Mouse (Mus musculus) hindbrain, postnatal 0 days (tissue): ENCODE data around the gene Mrpl38. TPM values are rescaled to one million over a fixed set of nuclear protein-coding genes. Genes with fewer than 3 reads are reported as not detected.
A peak's percentile ranks its signal among the peaks of the same experiment; 100 is the strongest.
"Not testable (repeated sequence)": the region's sequence is repeated elsewhere in the genome, so short reads cannot be mapped to it uniquely, and the experiment has no call there.

Experiments used
- ATAC-seq: fragments of 200-750 bp; cut with Nextera tagmentation; 2 replicates; pipeline ENCODE4 v1.8.0; 2017; ENCODE audit warnings: mild to moderate bottlenecking, moderate TSS enrichment, moderate library complexity
- DNase-seq: peaks from one replicate; pipeline ENCODE4 v3.0.0-alpha.2; 2015; ENCODE audit warnings: low spot score
- H3K27ac ChIP-seq: fragments of 300-500 bp; sonication (generic); 2 replicates; pipeline ENCODE4 v1.5.1; 2014; ENCODE audit warnings: mild to moderate bottlenecking
- H3K27me3 ChIP-seq: fragments of 300-500 bp; sonication (generic); 2 replicates; pipeline ENCODE4 v1.6.1; 2014; ENCODE audit warnings: low read length, mixed read lengths; ENCODE audit not compliant: insufficient read depth
- H3K36me3 ChIP-seq: fragments of 300-500 bp; sonication (generic); 2 replicates; pipeline ENCODE4 v1.6.1; 2014; ENCODE audit warnings: low read length, mixed read lengths; ENCODE audit not compliant: insufficient read depth
- H3K4me1 ChIP-seq: fragments of 300-500 bp; sonication (generic); 2 replicates; pipeline ENCODE4 v1.6.1; 2014; ENCODE audit warnings: antibody characterized with exemption, low read length, mixed read lengths; ENCODE audit not compliant: insufficient read depth
- H3K4me2 ChIP-seq: fragments of 300-500 bp; sonication (generic); 2 replicates; pipeline ENCODE4 v1.6.1; 2014; ENCODE audit warnings: low read depth, mild to moderate bottlenecking, low read length, moderate library complexity, mixed read lengths
- H3K4me3 ChIP-seq: fragments of 300-500 bp; sonication (generic); 2 replicates; pipeline ENCODE4 v1.5.1; 2014; ENCODE audit warnings: low read length
- H3K9ac ChIP-seq: fragments of 300-500 bp; sonication (generic); replicated peaks from 2 replicates; pipeline ENCODE4 v1.6.1; 2014; ENCODE audit warnings: mild to moderate bottlenecking, low read length, moderate library complexity, mixed read lengths
- H3K9me3 ChIP-seq: fragments of 300-500 bp; sonication (generic); 2 replicates; pipeline ENCODE4 v1.6.1; 2016; ENCODE audit warnings: low read length, mixed read lengths
- CTCF ChIP-seq: IDR thresholded peaks from 2 replicates; pipeline ENCODE4 v1.5.1; 2016; ENCODE audit warnings: antibody characterized with exemption, control low read depth, low read depth
- WGBS: fragments of 180-500 bp; shearing (Covaris S2); extraction: QIAGEN DNeasy Blood & Tissue Kit; methylation state at CpG from one replicate; pipeline ENCODE4 v1.1.7; 2014; 5-methylcytosine and 5-hydroxymethylcytosine counted together
- polyA plus RNA-seq: library from polyadenylated mRNA; unstranded; fragments of >200 nt; fragmentation: Nextera tagmentation; extraction: Ambion mirVana; gene quantifications from 2 replicates; pipeline ENCODE4 v1.2.1, GENCODE M21; 2015
- total RNA-seq: library from RNA; depleted of rRNA; stranded (reverse); fragments of >200 nt; gene quantifications from 2 replicates; pipeline ENCODE4 v1.2.3, GENCODE M21; 2014

The Mrpl38 gene
- total and polyA plus RNA-seq, 2 experiments from 2014 or later: 71.9 to 94.0 TPM

DNA sequence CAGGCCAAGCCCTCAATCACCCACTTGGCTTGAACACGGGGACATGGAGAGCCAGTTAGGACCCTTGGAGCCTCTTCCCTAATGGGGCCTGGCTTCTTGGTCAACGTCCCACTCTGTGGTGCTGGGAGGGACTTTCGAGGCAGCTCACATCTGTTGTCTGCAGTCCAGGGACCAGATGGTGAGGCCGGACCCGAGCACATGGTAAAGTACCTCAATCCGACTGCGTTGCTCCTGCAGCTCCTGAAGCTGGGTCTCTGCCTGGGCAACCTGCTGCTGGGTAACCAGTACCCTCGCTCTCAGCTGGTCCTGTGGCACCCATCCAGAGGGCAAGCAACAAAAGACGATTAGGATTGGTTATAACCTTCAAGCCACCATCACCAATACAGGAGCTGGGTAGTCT, 10.7 kb downstream of the Mrpl38 start:
- Histone ChIP-seq H3K9ac (no peak overlapping the region), H3K27me3 (no peaks in the 10 kb centered on the region), H3K36me3 (peaks cover 14% of the 10 kb centered on the region), H3K4me2 (no peak overlapping the region), H3K27ac (peak overlapping the region; percentile 58; the same call in 1 of the 2 replicates), H3K4me3 (no peak overlapping the region), H3K9me3 (no peaks in the 10 kb centered on the region), H3K4me1 (peaks cover 20% of the 10 kb centered on the region)
- 42% methylated on average over 9 of the region's 9 CpGs for WGBS
- TF ChIP-seq CTCF: no peak
- ATAC-seq (no peak; the same call in 1 of the 2 replicates), DNase-seq (peak; percentile 65)

DNA sequence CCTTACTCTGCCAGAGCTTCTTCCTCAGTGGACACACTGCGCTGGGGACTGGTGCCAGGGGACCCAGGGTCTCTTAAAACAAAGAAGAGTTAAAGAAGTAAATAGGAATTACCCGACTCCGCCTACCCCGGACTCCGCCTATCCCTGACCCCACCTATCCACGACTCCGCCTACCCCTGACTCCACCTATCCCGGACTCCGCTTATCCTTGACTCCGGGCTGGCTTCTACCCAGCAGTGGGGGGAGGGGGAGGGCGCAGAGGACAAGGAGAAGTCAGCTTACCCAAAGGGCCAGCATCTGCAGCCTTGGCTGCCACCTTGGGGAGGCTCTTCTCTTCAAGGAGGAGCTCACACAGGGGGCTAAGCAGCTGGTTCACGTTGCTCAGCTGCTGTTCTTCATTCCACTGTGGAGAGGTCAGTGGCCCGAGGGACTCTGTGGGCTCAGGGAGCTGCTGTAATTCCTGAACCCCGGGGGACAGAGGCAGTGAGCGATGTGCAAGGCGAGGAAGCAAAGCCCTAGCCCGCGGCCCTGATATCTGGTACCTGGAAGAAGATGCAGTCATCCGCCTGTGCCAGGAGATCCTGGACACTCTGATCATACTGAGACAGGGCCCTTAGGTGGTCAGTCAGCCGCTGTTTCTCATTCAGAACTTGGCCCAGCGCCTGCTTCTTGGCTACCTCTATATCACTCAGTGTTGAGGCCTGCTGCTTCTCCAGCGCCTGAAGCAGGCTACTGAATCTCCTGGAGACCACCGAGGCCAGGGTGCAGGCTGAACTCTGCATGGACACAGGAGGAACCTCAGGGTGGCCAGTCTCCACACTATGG, 11.3 kb downstream of the Mrpl38 start, which contains the start of gene Trim47:
TSS of gene Trim47 (minus strand) at position 55 of the 825 bp plus-strand sequence.
- 29% methylated on average over 23 of the region's 23 CpGs for WGBS
- no peak within 1 kb of the TSS for H3K4me3 ChIP-seq
- H3K4me1 ChIP-seq: peaks cover 20% of the 10 kb centered on the region
- 0 out of 2 replicates have a peak within 1 kb of the TSS, but pooled peaks have one; percentile 5 for H3K4me2 ChIP-seq
- peak within 1 kb of the TSS; percentile 58; the same call in 1 of the 2 replicates for H3K27ac ChIP-seq
- TF ChIP-seq CTCF: no peak
- DNase-seq (peak; percentile 53), ATAC-seq (no peak)
- no peaks in the 10 kb centered on the region for H3K27me3 ChIP-seq
- no peaks in the 10 kb centered on the region for H3K9me3 ChIP-seq
- H3K36me3 ChIP-seq: peaks cover 12% of the 10 kb centered on the region
- no peak within 1 kb of the TSS for H3K9ac ChIP-seq

DNA sequence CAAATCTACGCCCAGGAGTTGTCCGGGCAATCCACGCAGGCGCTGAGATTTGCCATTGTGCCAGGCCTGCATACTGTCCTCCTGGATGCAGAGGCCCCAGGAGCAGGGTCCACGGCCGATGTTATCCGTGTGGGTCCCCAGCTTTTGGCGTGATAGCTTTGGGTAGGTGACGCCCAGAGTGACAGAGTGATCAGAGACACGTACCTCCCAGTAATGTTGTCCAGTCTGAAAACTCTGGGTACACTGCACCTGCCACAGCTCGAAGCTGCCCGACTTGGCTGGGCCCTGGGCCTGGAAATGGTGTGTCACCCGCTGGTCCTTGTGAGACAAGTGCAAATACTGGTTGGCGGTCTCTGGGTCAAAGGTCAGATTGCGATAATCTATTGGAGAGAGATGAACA, 12.4 kb downstream of the Mrpl38 start:
- H3K4me3 ChIP-seq: no peak overlapping the region
- no peaks in the 10 kb centered on the region for H3K9me3 ChIP-seq
- WGBS: 94% methylated on average over 15 of the region's 15 CpGs
- no peak overlapping the region for H3K27ac ChIP-seq
- ATAC-seq (no peak), DNase-seq (no peak)
- no peak for TF ChIP-seq CTCF
- H3K4me2 ChIP-seq: no peak overlapping the region
- H3K4me1 ChIP-seq: peaks cover 18% of the 10 kb centered on the region
- H3K27me3 ChIP-seq: no peaks in the 10 kb centered on the region
- no peak overlapping the region for H3K9ac ChIP-seq
- H3K36me3 ChIP-seq: peaks cover 11% of the 10 kb centered on the region; the same call in 1 of the 2 replicates

GRCm38 (mm10) chr11:116121731-116122245, 16.9 kb downstream of the Mrpl38 start:
- not testable (repeated sequence) for H3K4me2 ChIP-seq, H3K27me3 ChIP-seq, H3K27ac ChIP-seq, H3K9me3 ChIP-seq, DNase-seq, H3K4me3 ChIP-seq, ATAC-seq, H3K4me1 ChIP-seq, H3K9ac ChIP-seq
- peaks cover 11% of the 10 kb centered on the region; the same call in 1 of the 2 replicates for H3K36me3 ChIP-seq
- 92% methylated on average over 8 of the region's 8 CpGs for WGBS

DNA sequence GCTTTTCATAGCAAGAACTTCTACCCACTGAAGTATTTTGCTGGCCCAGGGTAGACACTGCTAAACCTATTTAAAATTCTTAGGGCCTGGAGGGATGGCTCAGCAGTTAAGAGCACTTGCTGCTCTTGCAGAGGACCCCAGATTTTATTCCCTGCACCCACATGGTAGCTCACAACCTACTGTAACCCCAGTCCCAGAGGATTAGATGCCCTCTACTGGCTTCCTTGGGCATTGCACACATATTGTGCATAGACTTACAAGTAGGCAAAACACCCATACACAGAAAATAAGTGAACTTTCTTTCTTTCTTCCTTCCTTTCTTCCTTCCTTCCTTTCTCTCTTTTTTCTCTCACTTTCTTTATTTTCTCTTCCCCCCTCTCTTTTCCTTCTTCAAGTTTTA, 20.8 kb downstream of the Mrpl38 start:
- H3K9me3 ChIP-seq: no peaks in the 10 kb centered on the region
- no peak overlapping the region for H3K4me2 ChIP-seq
- H3K27me3 ChIP-seq: no peaks in the 10 kb centered on the region
- no peaks in the 10 kb centered on the region for H3K36me3 ChIP-seq
- TF ChIP-seq CTCF: peak; percentile 35
- no peak overlapping the region for H3K9ac ChIP-seq
- no peak overlapping the region for H3K27ac ChIP-seq
- DNase-seq (no peak), ATAC-seq (no peak)
- no peak overlapping the region for H3K4me3 ChIP-seq
- H3K4me1 ChIP-seq: no peaks in the 10 kb centered on the region

DNA sequence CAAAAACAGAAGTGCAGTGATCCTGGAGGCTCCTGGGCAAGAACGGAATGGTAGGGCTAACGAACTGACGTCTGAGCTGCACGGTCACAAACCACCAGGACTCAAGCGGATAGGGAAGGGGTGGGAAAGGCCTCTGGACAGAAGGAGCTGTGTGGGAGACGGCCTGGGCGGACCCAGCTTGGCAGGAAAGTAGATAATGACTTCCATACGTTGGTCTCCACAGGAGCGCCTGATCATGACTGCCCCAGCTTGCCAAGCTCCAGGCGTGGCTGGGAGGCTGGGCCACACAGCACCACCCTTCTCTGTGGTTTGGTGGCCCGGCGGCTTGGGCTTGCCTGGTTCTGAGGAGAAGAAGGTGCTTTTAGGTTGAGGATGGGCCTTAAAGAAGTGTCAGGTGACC, 21.4 kb downstream of the Mrpl38 start:
- Histone ChIP-seq H3K9ac (no peak overlapping the region), H3K4me1 (no peaks in the 10 kb centered on the region), H3K27ac (no peak overlapping the region), H3K27me3 (no peaks in the 10 kb centered on the region), H3K4me2 (no peak overlapping the region), H3K9me3 (no peaks in the 10 kb centered on the region), H3K36me3 (no peaks in the 10 kb centered on the region), H3K4me3 (no peak overlapping the region)
- ATAC-seq (no peak), DNase-seq (no peak)
- WGBS: 77% methylated on average over 12 of the region's 12 CpGs
- TF ChIP-seq CTCF: no peak

DNA sequence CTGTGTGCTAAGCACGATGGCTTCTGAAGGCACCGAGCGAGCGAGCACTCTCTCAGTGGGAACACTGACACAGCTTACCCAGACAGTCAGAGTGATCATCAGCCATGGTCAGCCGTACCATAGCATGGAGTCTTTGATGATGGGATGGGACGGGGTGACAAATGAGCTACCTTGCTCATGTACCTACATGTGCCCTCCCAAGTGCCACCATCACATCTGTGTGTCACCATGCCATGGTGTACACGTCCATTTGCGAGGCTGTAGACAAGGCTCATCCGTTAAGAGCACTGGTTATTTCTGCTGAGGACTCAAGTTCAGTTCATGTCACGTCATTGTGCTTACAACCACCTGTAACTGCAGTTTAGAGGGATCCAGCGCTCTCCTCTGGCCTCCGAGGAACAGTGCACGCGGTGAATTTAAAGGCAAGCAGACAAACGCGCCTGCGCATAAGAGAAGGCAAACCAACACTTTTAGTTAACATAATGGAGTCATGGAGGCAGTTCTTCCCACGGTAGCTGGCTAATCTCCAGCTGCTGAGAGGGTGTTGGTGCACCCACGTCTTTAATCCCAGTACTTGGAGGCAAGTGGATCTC, 27.0 kb downstream of the Mrpl38 start:
- H3K9me3 ChIP-seq: no peaks in the 10 kb centered on the region
- no peak for ATAC-seq

More for the DNA sequence above, 27.0 kb downstream of the Mrpl38 start:
- Histone ChIP-seq H3K4me2 (no peak overlapping the region), H3K4me3 (no peak overlapping the region), H3K27ac (no peak overlapping the region), H3K4me1 (0 out of 2 replicates have a peak, but pooled peaks cover 9% of the 10 kb centered on the region), H3K9ac (no peak overlapping the region), H3K36me3 (no peaks in the 10 kb centered on the region), H3K27me3 (peaks cover 33% of the 10 kb centered on the region)
- DNase-seq: no peak
- no peak for TF ChIP-seq CTCF
- WGBS: 85% methylated on average over 19 of the region's 19 CpGs
